Comparison of ENCODE assay signal across 8 mouse cellular contexts in genomic region chr8:85171291-85171690, GRCm38 (mm10). TPM values are rescaled to one million over a fixed set of nuclear protein-coding genes. Genes with fewer than 3 reads are reported as not detected.
DNase-seq lines count a peak whose midpoint lies in the region; ATAC-seq lines count a peak whose summit lies in the region.

No protein-coding gene starts in this region.

- no peaks in the 10 kb centered on the region for H3K4me1 ChIP-seq in intestine, embryonic 14.5 days (replicated peaks; ENCODE audit: control insufficient read depth, insufficient read depth, low read length)
- no peaks in the 10 kb centered on the region for H3K4me1 ChIP-seq in intestine, embryonic 16.5 days (ENCODE audit: control insufficient read depth, insufficient read depth, low read length)
- H3K4me1 ChIP-seq in neural tube, embryonic 11.5 days (ENCODE audit: control insufficient read depth, insufficient read depth, low read length), result no peaks in the 10 kb centered on the region

- no peak overlapping the region for H3K9ac ChIP-seq in intestine, embryonic 14.5 days (ENCODE audit: low read length)
- no peak overlapping the region for H3K9ac ChIP-seq in intestine, embryonic 16.5 days (ENCODE audit: low read depth, low read length)
- H3K9ac ChIP-seq in neural tube, embryonic 11.5 days (ENCODE audit: low read length), result no peak overlapping the region

- no peaks in the 10 kb centered on the region for H3K36me3 ChIP-seq in intestine, embryonic 14.5 days (ENCODE audit: control insufficient read depth, insufficient read depth, low read length)
- H3K36me3 ChIP-seq in intestine, embryonic 16.5 days (ENCODE audit: control insufficient read depth, insufficient read depth, low read length), result no peaks in the 10 kb centered on the region
- H3K36me3 ChIP-seq in neural tube, embryonic 11.5 days (ENCODE audit: control insufficient read depth, insufficient read depth, low read length), result no peaks in the 10 kb centered on the region

- H3K27ac ChIP-seq in intestine, embryonic 14.5 days (ENCODE audit: low read depth), result no peak overlapping the region
- no peak overlapping the region for H3K27ac ChIP-seq in intestine, embryonic 16.5 days (ENCODE audit: low read length)
- no peak overlapping the region for H3K27ac ChIP-seq in neural tube, embryonic 11.5 days (ENCODE audit: low read depth, low read length)

- no peak for ATAC-seq in intestine, embryonic 14.5 days (replicated peaks; ENCODE audit: low FRiP score, low TSS enrichment, low read depth)
- ATAC-seq in intestine, embryonic 16.5 days, result no peak
- ATAC-seq in neural tube, embryonic 11.5 days (ENCODE audit: insufficient read depth, low FRiP score, low TSS enrichment), result no peak
- no peak for ATAC-seq in granulocyte monocyte progenitor cell, adult 5-6 weeks (replicated peaks; ENCODE audit: poor library complexity, severe bottlenecking)

- intact Hi-C loops in gastrocnemius, postnatal 14 days (cut with DNase I; ENCODE audit: low total_unique reads), result loop anchor here (10.0 kb wide), 1 partner anchor 86 kb away; the partner anchor contains the start of genes Man2b1, Wdr83 and Wdr83os

- H3K27me3 ChIP-seq in intestine, embryonic 14.5 days (replicated peaks; ENCODE audit: control insufficient read depth, insufficient read depth, low read length), result no peaks in the 10 kb centered on the region
- H3K27me3 ChIP-seq in intestine, embryonic 16.5 days (replicated peaks; ENCODE audit: control insufficient read depth, insufficient read depth, low read length), result no peaks in the 10 kb centered on the region
- H3K27me3 ChIP-seq in neural tube, embryonic 11.5 days (ENCODE audit: control insufficient read depth, insufficient read depth, low read length), result no peaks in the 10 kb centered on the region

- H3K4me3 ChIP-seq in intestine, embryonic 14.5 days (ENCODE audit: low read depth, low read length), result no peak overlapping the region
- no peak overlapping the region for H3K4me3 ChIP-seq in intestine, embryonic 16.5 days (ENCODE audit: low read length)
- H3K4me3 ChIP-seq in neural tube, embryonic 11.5 days (ENCODE audit: low read depth, low read length), result no peak overlapping the region

- H3K9me3 ChIP-seq in intestine, embryonic 14.5 days (ENCODE audit: control insufficient read depth, low read length), result no peaks in the 10 kb centered on the region
- no peaks in the 10 kb centered on the region for H3K9me3 ChIP-seq in intestine, embryonic 16.5 days (ENCODE audit: control insufficient read depth, low read length)
- H3K9me3 ChIP-seq in neural tube, embryonic 11.5 days (ENCODE audit: control insufficient read depth, low read length), result no peaks in the 10 kb centered on the region

- WGBS in intestine, embryonic 14.5 days, result 31% methylated on average over 14 of the region's 14 CpGs
- WGBS in intestine, embryonic 16.5 days, result 21% methylated on average over 14 of the region's 14 CpGs
- 31% methylated on average over 14 of the region's 14 CpGs for WGBS in neural tube, embryonic 11.5 days

- H3K4me2 ChIP-seq in intestine, embryonic 14.5 days (ENCODE audit: low read length), result no peak overlapping the region
- no peak overlapping the region for H3K4me2 ChIP-seq in intestine, embryonic 16.5 days (ENCODE audit: low read depth, low read length)
- H3K4me2 ChIP-seq in neural tube, embryonic 11.5 days (ENCODE audit: low read depth), result no peak overlapping the region

- DNase-seq in intestine, embryonic 14.5 days (ENCODE audit: low spot score), result peak; percentile 71
- peak; percentile 30 for DNase-seq in MEL-GATA-1-ER (ENCODE audit: extremely low read depth, low read depth)
- DNase-seq in cerebellum, adult 11-12 months, result peak; percentile 11
- DNase-seq in gastrocnemius, postnatal 14 days, result peak; percentile 13
- peak; percentile 7 to 19 for DNase-seq in left cerebral cortex, adult 8-10 months (ENCODE audit: low spot score in 2 of 2)
- peak; percentile 31 for DNase-seq in neural tube, embryonic 11.5 days (ENCODE audit: low spot score)

RNA-seq across cellular contexts. Expression of gene Cks1brt, which starts 19.6 kb away (rescaled TPM):
- polyA plus RNA-seq in intestine, embryonic 14.5 days (2014; fragmentation: Nextera tagmentation; extraction: Ambion mirVana), result not detected in 2 replicates
- polyA plus RNA-seq in intestine, embryonic 16.5 days (2015; fragmentation: Nextera tagmentation; extraction: Ambion mirVana), result not detected in 2 replicates
- total RNA-seq in gastrocnemius, postnatal 14 days (2021), result not detected
- not detected for total RNA-seq in left cerebral cortex, adult 8-10 months (2022)
- not detected in 2 replicates for polyA plus RNA-seq in neural tube, embryonic 11.5 days (2014; fragmentation: Nextera tagmentation; extraction: Ambion mirVana)
- total RNA-seq in granulocyte monocyte progenitor cell, adult 5-6 weeks (2014; fragmentation: Nextera tagmentation), result not detected in 2 replicates
- total RNA-seq in granulocyte monocyte progenitor cell, adult 5-6 weeks (2017), result not detected in 2 replicates

RNA-seq across cellular contexts. Expression of gene Zfp791, which starts 48.4 kb away (rescaled TPM):
- polyA plus RNA-seq in intestine, embryonic 14.5 days (2014; fragmentation: Nextera tagmentation; extraction: Ambion mirVana), result 2.2 and 2.3 TPM in 2 replicates
- 2.5 and 2.7 TPM in 2 replicates for polyA plus RNA-seq in intestine, embryonic 16.5 days (2015; fragmentation: Nextera tagmentation; extraction: Ambion mirVana)
- total RNA-seq in gastrocnemius, postnatal 14 days (2021), result under 1 TPM; 0.86 to 0.92 TPM
- total RNA-seq in left cerebral cortex, adult 8-10 months (2022), result 10 to 100 TPM in 1 of 4 experiments, 1 to 10 TPM in 3; 6.5 to 10.2 (median 8.2) TPM
- 1.2 and 1.7 TPM in 2 replicates for polyA plus RNA-seq in neural tube, embryonic 11.5 days (2014; fragmentation: Nextera tagmentation; extraction: Ambion mirVana)
- not detected in 2 replicates for total RNA-seq in granulocyte monocyte progenitor cell, adult 5-6 weeks (2014; fragmentation: Nextera tagmentation)
- total RNA-seq in granulocyte monocyte progenitor cell, adult 5-6 weeks (2017), result not detected in 2 replicates

RNA-seq across cellular contexts. Expression of gene Olfr371, which starts 54.5 kb away (rescaled TPM):
- polyA plus RNA-seq in intestine, embryonic 14.5 days (2014; fragmentation: Nextera tagmentation; extraction: Ambion mirVana), result not detected in 2 replicates
- polyA plus RNA-seq in intestine, embryonic 16.5 days (2015; fragmentation: Nextera tagmentation; extraction: Ambion mirVana), result not detected in 2 replicates
- total RNA-seq in gastrocnemius, postnatal 14 days (2021), result not detected
- total RNA-seq in left cerebral cortex, adult 8-10 months (2022), result not detected
- not detected in 2 replicates for polyA plus RNA-seq in neural tube, embryonic 11.5 days (2014; fragmentation: Nextera tagmentation; extraction: Ambion mirVana)
- total RNA-seq in granulocyte monocyte progenitor cell, adult 5-6 weeks (2014; fragmentation: Nextera tagmentation), result not detected in 2 replicates
- total RNA-seq in granulocyte monocyte progenitor cell, adult 5-6 weeks (2017), result not detected in 2 replicates

Comparison
In these comparisons a context has a peak if more than half of its experiments do, and no peak if none do; other contexts are left out.
1. DNase-seq: peak in every context shown above with its lines; median percentile 71 in intestine, embryonic 14.5 days; 31 in neural tube, embryonic 11.5 days; 30 in MEL-GATA-1-ER; 13 in gastrocnemius, postnatal 14 days; 13 in left cerebral cortex, adult 8-10 months; 11 in cerebellum, adult 11-12 months.